Mouse (Mus musculus): ENCODE data around the gene Olfr357.

Gene Olfr357

GRCm38 (mm10) chr2:36993527-36993926 is at the start of gene Olfr357:
Gene Olfr357, plus strand, starts transcription at chr2:36993827.
- DNase-seq = no peak

DNA sequence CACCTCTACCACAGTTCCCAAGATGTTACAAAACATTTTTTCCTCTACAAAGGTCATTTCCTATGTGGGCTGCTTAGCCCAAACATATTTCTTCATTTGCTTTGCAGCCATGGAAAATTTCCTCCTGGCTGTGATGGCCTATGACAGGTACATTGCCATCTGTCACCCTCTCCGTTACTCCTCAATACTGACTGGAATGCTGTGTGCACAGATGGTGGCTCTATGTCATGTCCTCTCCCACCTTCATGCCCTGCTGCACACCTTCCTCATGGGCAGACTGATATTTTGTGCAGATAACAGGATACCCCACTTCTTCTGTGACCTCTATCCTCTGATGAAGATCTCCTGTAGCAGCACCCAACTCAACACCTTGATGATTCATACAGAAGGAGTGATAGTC is 3.4 kb downstream of the Olfr357 start:
- no peak for DNase-seq

DNA sequence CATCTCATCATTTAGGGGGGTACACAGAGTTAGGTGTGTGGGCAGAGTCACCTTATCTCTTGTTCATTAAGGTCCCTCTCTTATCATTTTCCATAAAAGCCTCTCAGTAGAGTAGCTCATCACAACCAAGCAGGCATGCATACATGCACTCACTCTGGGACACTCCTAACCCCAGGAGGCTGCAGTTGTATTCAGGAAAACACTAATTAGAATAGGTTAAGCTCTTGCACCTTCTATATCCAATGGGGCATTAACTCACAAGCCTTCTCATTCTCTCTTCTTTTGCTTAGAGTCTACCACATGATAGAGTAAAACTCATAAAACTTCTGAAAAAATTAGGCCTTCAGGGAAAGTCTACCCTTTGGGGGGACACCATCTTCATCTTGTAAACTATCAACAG is 15.6 kb downstream of the Olfr357 start, which contains the start of gene Olfr358:
Gene Olfr358 (minus strand): TSS at position 101 of the 400 bp plus-strand sequence.
- no peak for DNase-seq

Measured in layer of hippocampus, adult 9-11 months (tissue).